Mouse (Mus musculus): Measurements from ENCODE around the gene Pcnx2. TPM values are rescaled to one million over a fixed set of nuclear protein-coding genes. Genes with fewer than 3 reads are reported as not detected.

Gene Pcnx2
- 0.01 TPM for polyA plus RNA-seq (2012; fragmentation: generic; extraction: Trizol)

GRCm38 (mm10) chr8:125897868-125898788, at the start of gene Pcnx2:
Pcnx2 (minus strand) TSS chr8:125898317.
- Histone ChIP-seq H3ac (ENCODE audit: control insufficient read depth, insufficient read length) (no peak within 1 kb of the TSS), H3K27me3 (ENCODE audit: control insufficient read depth, insufficient read depth, insufficient read length) (peaks cover 14% of the 10 kb centered on the region), H3K4me2 (ENCODE audit: low read depth) (no peak within 1 kb of the TSS), H3K4me3 (no peak within 1 kb of the TSS), H3K36me3 (ENCODE audit: control insufficient read depth, insufficient read depth) (no peaks in the 10 kb centered on the region), H3K79me2 (ENCODE audit: control insufficient read depth, insufficient read depth) (no peaks in the 10 kb centered on the region)
- TF ChIP-seq MYOG (IDR thresholded peaks at IDR 0.05; ENCODE audit: control insufficient read depth in 1 of 3, insufficient read depth in 1 of 3, insufficient read length in 2 of 3, low read depth in 2 of 3) (no peak), POLR2A (IDR thresholded peaks at IDR 0.05; ENCODE audit: insufficient read length, low read depth) (no peak), USF1 (IDR thresholded peaks at IDR 0.05; ENCODE audit: low read depth) (no peak), E2F4 (IDR thresholded peaks at IDR 0.05; ENCODE audit: insufficient read depth) (no peak), TCF3 (IDR thresholded peaks at IDR 0.05; ENCODE audit: insufficient read length, low read depth) (no peak), TCF12 (IDR thresholded peaks at IDR 0.05; ENCODE audit: insufficient read depth, poor library complexity, severe bottlenecking) (no peak), SRF (IDR thresholded peaks at IDR 0.05; ENCODE audit: control insufficient read depth, insufficient read length, low read depth) (no peak), MAX (IDR thresholded peaks at IDR 0.05; ENCODE audit: low read depth) (no peak), REST (IDR thresholded peaks at IDR 0.05; ENCODE audit: insufficient read depth, insufficient read length) (no peak), MYOD1 (IDR thresholded peaks at IDR 0.05; ENCODE audit: control insufficient read depth in 1 of 3, insufficient read length in 2 of 3, low read depth in 2 of 3) (no peak), POLR2AphosphoS2 (IDR thresholded peaks at IDR 0.05; ENCODE audit: insufficient read length, low read depth) (no peak), CEBPB (IDR thresholded peaks at IDR 0.05; ENCODE audit: insufficient read depth, poor library complexity, severe bottlenecking) (no peak)

- Histone ChIP-seq H3K27me3 (ENCODE audit: control insufficient read depth, insufficient read depth, insufficient read length) (peaks cover 34% of the 10 kb centered on the region), H3ac (ENCODE audit: control insufficient read depth, insufficient read length) (no peak overlapping the region), H3K4me3 (no peak overlapping the region), H3K79me2 (ENCODE audit: control insufficient read depth, insufficient read depth) (no peaks in the 10 kb centered on the region), H3K36me3 (ENCODE audit: control insufficient read depth, insufficient read depth) (no peaks in the 10 kb centered on the region), H3K4me2 (ENCODE audit: low read depth) (no peak overlapping the region)
- TF ChIP-seq MYOD1 (IDR thresholded peaks at IDR 0.05; ENCODE audit: control insufficient read depth in 1 of 3, insufficient read length in 2 of 3, low read depth in 2 of 3) (no peak), SRF (IDR thresholded peaks at IDR 0.05; ENCODE audit: control insufficient read depth, insufficient read length, low read depth) (no peak)
Observed at GRCm38 (mm10) chr8:125944511-125944910, 46.4 kb upstream of the Pcnx2 start.

- no peak overlapping the region for H3K4me3 ChIP-seq
Observed at GRCm38 (mm10) chr8:125935649-125936048, 37.5 kb upstream of the Pcnx2 start.

GRCm38 (mm10) chr8:125931822-125932221, 33.7 kb upstream of the Pcnx2 start:
- no peak overlapping the region for H3K4me3 ChIP-seq
- H3ac ChIP-seq (ENCODE audit: control insufficient read depth, insufficient read length): no peak overlapping the region
- TF ChIP-seq MYOD1 (IDR thresholded peaks at IDR 0.05; ENCODE audit: control insufficient read depth in 1 of 3, insufficient read length in 2 of 3, low read depth in 2 of 3): no peak
- no peak for TF ChIP-seq POLR2A (IDR thresholded peaks at IDR 0.05; ENCODE audit: insufficient read length, low read depth)
- TF ChIP-seq TCF3 (IDR thresholded peaks at IDR 0.05; ENCODE audit: insufficient read length, low read depth): no peak
- no peak for TF ChIP-seq CEBPB (IDR thresholded peaks at IDR 0.05; ENCODE audit: insufficient read depth, poor library complexity, severe bottlenecking)
- no peak for TF ChIP-seq USF1 (IDR thresholded peaks at IDR 0.05; ENCODE audit: low read depth)
- TF ChIP-seq SRF (IDR thresholded peaks at IDR 0.05; ENCODE audit: control insufficient read depth, insufficient read length, low read depth): no peak
- no peak for TF ChIP-seq MYOG (IDR thresholded peaks at IDR 0.05; ENCODE audit: control insufficient read depth in 1 of 3, insufficient read depth in 1 of 3, insufficient read length in 2 of 3, low read depth in 2 of 3)
- TF ChIP-seq MAX (IDR thresholded peaks at IDR 0.05; ENCODE audit: low read depth): no peak
- TF ChIP-seq E2F4 (IDR thresholded peaks at IDR 0.05; ENCODE audit: insufficient read depth): no peak
- no peak for TF ChIP-seq TCF12 (IDR thresholded peaks at IDR 0.05; ENCODE audit: insufficient read depth, poor library complexity, severe bottlenecking)
- TF ChIP-seq POLR2AphosphoS2 (IDR thresholded peaks at IDR 0.05; ENCODE audit: insufficient read length, low read depth): no peak
- TF ChIP-seq REST (IDR thresholded peaks at IDR 0.05; ENCODE audit: insufficient read depth, insufficient read length): no peak
- H3K4me2 ChIP-seq (ENCODE audit: low read depth): no peak overlapping the region
- H3K27me3 ChIP-seq (ENCODE audit: control insufficient read depth, insufficient read depth, insufficient read length): peaks cover under 1% of the 10 kb centered on the region
- H3K79me2 ChIP-seq (ENCODE audit: control insufficient read depth, insufficient read depth): no peaks in the 10 kb centered on the region
- no peaks in the 10 kb centered on the region for H3K36me3 ChIP-seq (ENCODE audit: control insufficient read depth, insufficient read depth)

More at GRCm38 (mm10) chr8:125935649-125936048, 37.5 kb upstream of the Pcnx2 start:
- Histone ChIP-seq H3K27me3 (ENCODE audit: control insufficient read depth, insufficient read depth, insufficient read length) (peaks cover 25% of the 10 kb centered on the region), H3K36me3 (ENCODE audit: control insufficient read depth, insufficient read depth) (no peaks in the 10 kb centered on the region), H3K4me2 (ENCODE audit: low read depth) (no peak overlapping the region), H3ac (ENCODE audit: control insufficient read depth, insufficient read length) (no peak overlapping the region), H3K79me2 (ENCODE audit: control insufficient read depth, insufficient read depth) (no peaks in the 10 kb centered on the region)
- TF ChIP-seq POLR2AphosphoS2 (IDR thresholded peaks at IDR 0.05; ENCODE audit: insufficient read length, low read depth) (no peak), MYOD1 (IDR thresholded peaks at IDR 0.05; ENCODE audit: control insufficient read depth in 1 of 3, insufficient read length in 2 of 3, low read depth in 2 of 3) (no peak), USF1 (IDR thresholded peaks at IDR 0.05; ENCODE audit: low read depth) (no peak), MAX (IDR thresholded peaks at IDR 0.05; ENCODE audit: low read depth) (no peak), SRF (IDR thresholded peaks at IDR 0.05; ENCODE audit: control insufficient read depth, insufficient read length, low read depth) (no peak), MYOG (IDR thresholded peaks at IDR 0.05; ENCODE audit: control insufficient read depth in 1 of 3, insufficient read depth in 1 of 3, insufficient read length in 2 of 3, low read depth in 2 of 3) (no peak), CEBPB (IDR thresholded peaks at IDR 0.05; ENCODE audit: insufficient read depth, poor library complexity, severe bottlenecking) (no peak), E2F4 (IDR thresholded peaks at IDR 0.05; ENCODE audit: insufficient read depth) (no peak), TCF3 (IDR thresholded peaks at IDR 0.05; ENCODE audit: insufficient read length, low read depth) (no peak), TCF12 (IDR thresholded peaks at IDR 0.05; ENCODE audit: insufficient read depth, poor library complexity, severe bottlenecking) (no peak), REST (IDR thresholded peaks at IDR 0.05; ENCODE audit: insufficient read depth, insufficient read length) (no peak), POLR2A (IDR thresholded peaks at IDR 0.05; ENCODE audit: insufficient read length, low read depth) (no peak)

All from myocyte (in vitro differentiated cells).